Mouse (Mus musculus) heart, postnatal 4 days (tissue): ENCODE data around the gene Wdr26. TPM values are rescaled to one million over a fixed set of nuclear protein-coding genes. Genes with fewer than 3 reads are reported as not detected.

ENCODE experiments used
- DNase-seq: peaks from one replicate; pipeline ENCODE4 v3.0.0; 2021
- total RNA-seq, 2 experiments: library from RNA; stranded (reverse); gene quantifications; 2 replicates each; pipeline ENCODE4 v1.2.3; 2021

Gene Wdr26
- total RNA-seq = 100 to 1,000 TPM; 137 to 138 TPM

DNA sequence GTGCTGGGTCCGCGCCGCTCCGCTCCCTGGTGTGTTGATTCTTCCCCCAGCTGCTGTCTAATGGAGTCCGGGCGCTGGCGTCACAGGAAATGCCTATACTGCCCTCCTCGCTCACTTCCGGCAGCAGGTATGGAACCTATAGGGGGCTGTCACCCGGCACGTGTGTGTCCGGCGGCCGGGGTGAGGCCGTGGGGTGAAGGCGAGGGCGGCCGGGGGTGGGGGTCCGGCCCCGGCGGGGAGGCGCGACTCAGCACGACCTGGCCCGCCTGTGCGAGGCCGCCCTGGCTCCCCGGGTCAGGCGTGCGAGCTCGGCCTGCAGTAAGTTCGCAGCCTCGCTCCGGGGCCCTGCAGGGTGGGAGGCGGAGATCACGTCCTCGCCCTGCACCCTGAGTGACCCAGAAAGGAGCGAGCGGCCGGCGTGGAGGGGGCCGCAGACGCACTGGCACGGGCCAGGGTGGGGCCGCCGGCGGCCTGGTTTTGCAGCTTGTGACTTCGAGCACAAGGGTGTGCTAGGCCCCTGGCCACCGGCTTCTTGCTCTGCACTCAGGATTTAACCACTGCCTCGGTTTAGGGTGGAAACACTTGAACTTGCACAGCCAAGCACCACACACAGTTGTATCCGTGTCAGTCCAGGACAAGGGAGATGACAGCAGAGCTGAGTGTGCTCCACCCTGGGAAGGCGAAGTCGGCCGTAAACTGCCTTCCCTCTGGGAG is at the start of gene Wdr26:
Gene Wdr26, minus strand, starts transcription at position 82 of the 714 bp plus-strand sequence.
- peak; percentile 82 for DNase-seq

DNA sequence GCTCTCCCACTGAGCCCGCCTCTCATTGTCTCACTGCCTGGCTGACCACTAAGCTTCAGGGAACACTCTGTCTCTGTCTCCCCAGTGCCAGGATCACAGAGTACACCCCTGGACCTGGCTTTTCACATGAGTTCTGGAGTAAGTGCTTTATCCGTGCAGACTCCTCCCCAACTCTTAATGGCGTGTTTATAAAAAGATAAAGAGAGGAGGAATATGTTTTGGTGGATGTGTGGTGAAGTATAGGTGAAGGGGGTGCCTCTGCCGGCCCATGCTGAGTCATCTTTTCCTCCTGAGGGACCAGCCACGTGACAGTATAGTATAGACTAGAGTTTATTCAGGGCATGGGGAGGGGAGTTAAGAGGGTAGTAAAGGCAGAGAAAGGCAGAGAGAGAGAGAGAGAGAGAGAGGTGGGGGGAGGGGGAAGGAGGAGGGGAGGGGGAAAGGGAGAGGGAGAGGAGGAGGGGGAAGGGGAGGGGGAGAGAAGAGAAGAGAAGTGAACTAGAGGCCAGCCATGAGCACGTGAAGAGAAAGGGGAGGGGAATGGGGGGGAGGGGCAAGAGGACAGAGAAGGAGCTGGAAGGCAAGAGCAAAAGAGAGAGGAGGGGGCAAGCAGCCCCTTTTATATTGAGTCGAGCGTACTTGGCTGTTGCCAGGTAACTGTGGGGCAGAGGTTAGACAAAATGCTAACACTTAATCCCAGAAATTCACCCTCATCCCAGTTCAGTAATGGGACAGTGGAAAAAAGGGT is 49.3 kb upstream of the Wdr26 start:
- no peak for DNase-seq

DNA sequence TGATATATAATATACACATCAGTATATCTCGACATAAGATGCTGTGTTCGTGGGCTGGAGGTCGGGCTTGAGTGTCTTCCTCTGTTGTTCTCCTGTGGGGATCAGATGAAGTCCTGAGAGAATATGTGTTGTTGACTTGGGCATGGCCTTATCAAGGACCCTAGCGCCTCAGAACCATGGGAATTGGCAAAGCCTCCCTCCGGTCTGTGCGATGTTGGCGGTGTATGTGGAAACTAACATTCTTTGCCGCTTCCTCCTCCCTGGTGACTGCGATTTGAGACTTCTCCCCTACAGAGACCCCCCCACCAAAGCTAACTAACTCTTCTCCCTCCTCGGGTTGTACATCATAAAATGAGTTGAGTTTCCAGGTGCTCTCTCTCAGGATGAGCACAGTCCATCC is 48.6 kb upstream of the Wdr26 start:
- DNase-seq = peak; percentile 44

DNA sequence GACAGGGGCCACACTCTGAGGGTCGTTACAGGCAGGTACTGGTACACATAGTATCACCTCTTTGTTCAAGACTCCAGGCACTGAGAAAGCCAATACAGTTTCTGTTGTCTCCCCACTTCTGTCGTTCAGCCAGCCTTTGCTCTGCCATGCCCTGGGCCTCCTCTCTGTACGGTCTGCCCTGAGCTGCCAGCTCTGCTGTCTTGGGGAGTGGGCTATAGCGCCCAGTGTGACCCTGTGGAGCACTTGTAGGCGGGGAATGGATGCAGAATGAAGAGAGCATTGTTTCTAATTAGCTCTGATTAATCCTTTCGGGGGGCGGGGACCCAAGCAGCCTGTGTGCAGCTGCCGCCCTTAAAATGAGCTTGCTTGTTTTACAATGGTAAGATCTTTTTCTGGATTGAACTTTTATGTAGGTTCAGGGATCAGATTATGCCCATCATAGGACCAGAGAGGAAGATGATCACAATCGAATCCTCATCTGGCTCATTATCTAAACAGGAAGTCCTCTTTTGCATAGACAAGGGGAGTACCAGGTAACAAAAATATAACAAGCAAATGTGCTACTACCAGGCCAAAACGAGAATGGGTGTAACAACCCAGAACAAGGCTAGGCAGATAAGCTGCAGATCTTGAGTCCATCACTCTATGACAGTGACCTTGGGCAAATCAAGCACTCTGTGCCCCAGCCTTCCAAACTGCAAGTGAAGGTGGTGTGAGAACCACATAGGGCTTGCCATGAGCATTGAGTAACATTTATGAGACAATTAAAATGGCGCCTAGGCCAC is 48.0 kb upstream of the Wdr26 start:
- DNase-seq = no peak

DNA sequence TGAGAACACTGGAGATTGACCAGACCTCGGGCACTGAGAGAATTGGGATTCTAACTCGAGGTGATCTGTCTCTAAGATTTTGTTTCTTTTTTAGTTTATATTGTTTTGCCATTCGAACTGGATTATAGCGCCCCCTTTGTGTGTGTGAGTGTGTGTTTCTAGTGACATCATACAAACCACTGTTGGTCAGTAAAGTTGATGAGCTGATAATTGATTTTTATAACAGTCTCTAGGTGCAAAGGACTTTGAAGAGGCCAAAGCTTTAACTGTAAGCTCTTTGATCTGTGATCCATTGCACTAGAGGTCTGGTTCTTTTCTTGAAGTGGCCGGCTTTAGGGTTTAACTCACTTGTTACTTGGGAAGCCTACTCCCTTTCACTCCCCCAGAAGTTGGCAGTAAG is 47.3 kb upstream of the Wdr26 start:
- no peak for DNase-seq

- no peak for DNase-seq
Observed at GRCm38 (mm10) chr1:181258616-181259015, 46.8 kb upstream of the Wdr26 start.

GRCm38 (mm10) chr1:181257585-181258555 is 46.1 kb upstream of the Wdr26 start:
- peak; percentile 50 for DNase-seq

DNA sequence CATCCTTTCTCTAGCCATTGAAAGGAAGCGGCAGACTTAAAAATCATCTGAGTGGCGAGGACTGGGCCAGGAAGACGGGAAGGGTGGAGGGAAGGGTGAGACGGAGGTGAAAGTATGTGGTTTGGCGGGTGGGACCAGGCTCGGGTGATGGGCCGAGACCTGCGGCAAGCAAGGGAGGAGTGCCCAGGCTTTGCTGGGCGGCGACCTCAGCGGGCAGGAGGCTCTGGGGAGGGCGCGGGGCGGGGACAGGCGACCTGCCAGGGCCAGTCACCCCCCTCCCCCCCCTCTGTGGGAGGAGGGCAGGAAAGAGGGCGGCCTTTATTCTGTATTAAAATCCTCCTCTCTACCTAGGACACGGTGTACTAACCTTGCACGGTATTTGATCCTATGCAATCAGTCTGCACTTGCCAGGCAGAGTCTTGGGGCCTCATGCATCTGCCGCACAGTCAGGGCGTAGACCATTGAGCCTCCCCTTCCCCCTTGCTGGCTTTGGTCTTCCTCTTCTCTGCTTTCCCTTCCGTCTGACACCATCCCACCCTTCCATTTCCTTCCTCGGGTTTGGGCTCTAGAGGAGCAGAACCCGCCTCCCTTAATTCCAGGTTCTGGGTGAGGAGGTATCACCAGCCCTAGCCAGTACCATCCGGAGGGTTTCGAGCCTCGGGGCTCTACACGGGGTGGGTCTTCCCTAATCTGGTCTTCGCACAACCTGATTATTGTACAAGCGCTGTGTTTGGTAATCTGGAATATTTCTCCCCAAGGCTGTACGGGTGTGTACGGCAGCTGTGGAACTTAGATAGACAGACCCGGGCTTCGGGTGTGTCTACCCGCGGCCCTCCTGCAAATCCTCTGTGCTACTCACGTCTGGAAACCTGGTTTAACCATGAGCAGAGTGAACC is 45.1 kb upstream of the Wdr26 start:
- peak; percentile 80 for DNase-seq

DNA sequence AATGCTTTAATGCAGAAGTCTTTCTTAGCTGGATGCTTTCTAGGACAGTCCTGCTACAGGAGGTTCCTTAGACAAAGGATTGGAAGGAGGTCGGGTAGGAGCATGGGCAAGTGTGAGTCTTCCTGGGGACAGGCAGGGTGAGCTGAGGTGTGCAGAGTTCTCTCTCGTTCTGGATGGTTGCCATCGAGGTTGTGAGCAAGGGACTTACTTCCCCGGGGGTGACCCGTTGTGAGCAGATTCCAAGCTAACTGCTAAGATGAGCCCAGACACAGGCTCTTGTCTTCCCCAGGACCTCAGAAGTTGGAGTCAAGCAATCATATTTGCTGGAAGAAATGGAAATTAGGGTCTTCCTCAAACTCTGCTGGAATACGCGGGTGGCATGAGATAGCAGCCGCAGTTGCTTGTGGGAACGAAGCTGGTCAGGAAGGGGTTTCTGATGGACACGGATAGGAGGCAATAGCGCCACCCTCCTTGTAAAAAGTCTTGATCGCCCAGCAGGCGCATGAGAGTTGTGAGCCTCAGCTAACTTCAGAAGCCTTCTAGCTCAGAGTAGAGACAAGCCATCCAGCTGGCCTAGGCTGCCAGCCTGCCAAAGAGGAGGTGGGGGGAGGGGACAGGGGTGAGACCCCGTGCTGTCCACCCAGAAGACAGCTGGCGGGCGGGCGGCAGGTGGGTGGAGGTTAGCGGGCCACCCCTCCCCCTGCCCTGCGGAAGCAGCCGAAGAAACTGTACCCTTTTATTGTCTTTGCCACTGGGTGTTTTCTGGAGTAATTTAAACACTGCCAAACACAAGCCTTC is 44.3 kb upstream of the Wdr26 start:
- DNase-seq = peak; percentile 64

- DNase-seq = no peak
Observed at GRCm38 (mm10) chr1:181255450-181255849, 43.6 kb upstream of the Wdr26 start.

GRCm38 (mm10) chr1:181251624-181252023 is 39.8 kb upstream of the Wdr26 start:
- DNase-seq = no peak

- no peak for DNase-seq
Observed at GRCm38 (mm10) chr1:181250961-181251360, 39.2 kb upstream of the Wdr26 start.

DNA sequence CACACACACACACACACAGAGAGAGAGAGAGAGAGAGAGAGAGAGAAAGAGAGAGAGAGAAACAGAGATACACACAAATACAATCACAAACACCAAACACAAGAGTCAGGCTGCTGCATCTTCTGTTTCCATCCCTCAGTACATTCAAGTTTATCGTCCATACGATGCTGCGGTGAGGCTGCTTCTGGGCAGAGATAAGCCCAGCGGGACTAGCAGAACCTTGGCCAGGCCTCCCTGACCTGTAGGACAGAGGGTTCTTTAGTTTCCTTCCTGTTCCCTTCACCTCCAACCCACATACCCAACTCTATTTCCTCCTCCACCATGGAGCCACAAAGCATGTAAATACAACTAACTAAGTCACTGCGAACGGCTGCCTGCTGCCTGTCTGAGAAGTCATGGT is 37.7 kb upstream of the Wdr26 start:
- DNase-seq = no peak

GRCm38 (mm10) chr1:181247175-181247574 is 35.4 kb upstream of the Wdr26 start:
- DNase-seq = no peak

DNA sequence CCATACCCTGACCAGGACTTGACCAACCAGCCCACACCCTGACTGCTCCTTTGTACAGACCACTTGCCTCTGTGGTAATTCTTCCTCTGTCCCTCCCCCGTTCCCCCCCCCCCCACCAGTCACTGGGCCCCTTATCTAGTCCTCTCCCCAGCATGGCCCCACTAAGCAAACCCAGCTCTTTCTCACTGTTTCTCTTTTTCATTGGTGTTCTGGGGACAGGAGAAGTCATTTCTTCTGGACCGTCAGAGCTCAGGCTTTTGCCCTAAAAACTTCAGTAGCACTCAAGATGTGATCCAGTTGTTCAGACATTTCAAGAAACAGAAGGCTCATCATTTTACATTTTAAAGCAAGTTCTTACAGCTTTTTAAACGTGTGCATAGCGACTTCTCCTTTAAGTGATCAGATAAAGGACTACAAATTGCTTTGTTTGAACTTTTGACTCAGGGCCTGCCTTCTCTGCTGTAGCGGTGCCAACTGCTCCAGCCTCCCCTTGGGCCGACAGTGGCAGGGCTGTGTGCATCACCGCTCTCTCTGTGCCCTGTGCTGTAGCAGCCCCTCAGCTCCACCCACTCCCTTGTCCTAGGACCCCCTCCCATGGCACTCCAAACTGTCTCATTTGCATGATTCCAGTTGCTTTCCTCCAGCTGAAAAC is 34.8 kb upstream of the Wdr26 start:
- no peak for DNase-seq

DNA sequence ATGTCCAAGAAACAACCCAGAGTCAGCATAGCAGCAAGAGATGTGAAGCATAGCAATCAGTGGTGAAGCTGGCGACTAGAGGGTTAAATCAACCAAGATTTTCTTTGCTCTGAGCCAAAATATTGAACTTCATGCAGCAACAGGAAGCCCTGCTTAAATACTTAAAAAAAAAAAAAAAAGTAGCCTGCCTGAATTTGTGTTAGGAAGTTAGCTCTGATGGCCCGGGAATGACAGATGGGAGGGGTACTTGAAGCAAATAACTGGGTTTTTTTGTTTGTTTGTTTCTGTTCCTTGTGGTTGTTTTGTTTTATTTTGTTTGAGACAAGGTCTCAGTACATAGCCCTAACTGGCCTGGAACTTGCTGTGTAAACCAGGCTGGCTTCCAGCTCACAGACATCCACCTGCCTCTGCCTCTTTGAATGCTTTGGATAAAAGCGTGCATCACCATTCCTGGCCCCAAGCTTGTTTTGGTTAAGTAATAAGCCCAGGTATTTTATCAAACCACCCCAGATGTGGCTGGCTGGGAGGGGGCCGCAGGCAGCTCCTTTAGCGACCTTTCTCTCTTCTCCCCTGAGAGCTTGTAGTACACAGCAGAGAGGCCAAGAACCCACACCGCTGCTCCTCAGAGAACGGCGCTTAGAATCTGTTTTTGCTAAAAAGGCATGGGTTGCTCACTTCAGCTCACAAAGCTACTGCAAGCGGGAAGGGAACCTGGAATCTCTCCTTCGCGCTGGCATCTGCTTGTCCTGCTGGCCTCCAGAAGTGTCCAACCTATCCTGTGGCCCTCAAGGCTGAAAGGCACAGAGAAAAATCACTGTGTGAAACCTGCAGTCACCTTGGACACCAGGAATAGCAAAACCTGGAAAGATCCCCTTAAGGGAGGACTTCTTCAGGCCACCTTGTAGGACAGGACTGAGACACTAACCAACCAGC is 34.0 kb upstream of the Wdr26 start:
- no peak for DNase-seq

DNA sequence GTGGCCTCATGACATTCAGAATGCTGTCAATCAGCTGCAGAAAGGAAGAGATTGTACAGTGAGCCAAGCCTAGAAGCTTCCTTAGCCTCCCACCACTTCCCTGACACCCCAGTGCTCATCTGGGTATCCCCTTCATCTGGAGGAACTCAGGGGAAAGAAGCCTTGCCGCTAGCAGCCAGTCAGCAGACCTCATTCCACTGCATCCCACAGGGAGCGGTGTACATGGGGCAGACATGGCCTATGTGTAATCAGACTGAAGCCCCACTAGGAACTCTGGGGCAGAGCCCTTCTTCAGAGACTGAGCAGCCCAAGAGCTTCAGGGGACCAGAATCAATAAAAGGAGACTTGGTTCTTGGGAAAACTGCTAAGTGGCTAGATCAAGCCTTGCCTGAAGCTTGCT is 33.3 kb upstream of the Wdr26 start:
- no peak for DNase-seq

- no peak for DNase-seq
Observed at GRCm38 (mm10) chr1:181241185-181241584, 29.4 kb upstream of the Wdr26 start.
